Mouse (Mus musculus): ENCODE data around the gene Ctsh.
"Not testable (repeated sequence)": the region's sequence is repeated elsewhere in the genome, so short reads cannot be mapped to it uniquely, and the experiment has no call there.

Gene Ctsh

DNA sequence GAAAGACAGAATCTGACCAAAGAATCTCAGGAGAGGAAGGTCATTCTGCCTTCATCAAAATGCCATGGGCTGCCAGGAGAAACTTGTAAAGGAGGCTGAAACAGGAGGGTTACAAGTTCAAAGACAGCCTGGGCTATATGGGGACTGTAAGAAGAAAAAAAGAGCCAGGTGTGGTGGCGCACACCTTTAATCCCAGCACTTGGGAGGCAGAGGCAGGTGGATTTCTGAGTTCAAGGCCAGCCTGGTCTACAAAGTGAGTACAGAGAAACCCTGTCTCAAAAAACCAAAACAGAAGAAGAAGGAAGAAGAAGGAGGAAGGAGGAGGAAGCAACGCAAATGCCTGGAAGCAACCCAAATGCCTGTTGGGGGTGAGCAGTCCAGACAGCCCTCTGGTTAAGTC is at the start of gene Ctsh:
Gene Ctsh, plus strand, starts transcription at position 301 of the 400 bp plus-strand sequence.
- no peak for DNase-seq

GRCm38 (mm10) chr9:90006432-90006831 is 47.5 kb upstream of the Ctsh start:
- no peak for DNase-seq

- DNase-seq: no peak
These were observed 46.9 kb upstream of the Ctsh start for GRCm38 (mm10) chr9:90007094-90007493.

DNA sequence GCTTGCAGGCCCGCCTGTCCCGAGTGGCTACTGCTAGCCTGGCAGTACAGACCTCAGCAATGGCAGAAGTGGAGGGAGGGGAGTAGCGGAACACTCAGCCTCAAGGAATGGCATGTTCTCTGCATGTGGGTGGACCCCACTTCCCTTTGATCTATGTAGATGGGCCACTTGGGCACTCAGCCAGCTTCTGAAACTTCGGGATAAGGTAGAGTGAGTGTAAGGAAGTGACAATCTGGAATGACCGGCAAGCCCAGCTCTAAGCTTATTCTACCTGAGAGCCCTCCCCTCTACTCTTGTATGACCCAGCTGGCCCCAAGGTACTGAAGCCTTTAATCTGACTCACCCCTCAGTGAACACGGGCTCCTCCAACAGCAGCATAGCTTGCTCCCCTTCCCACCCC is 45.8 kb upstream of the Ctsh start:
- no peak for DNase-seq

DNA sequence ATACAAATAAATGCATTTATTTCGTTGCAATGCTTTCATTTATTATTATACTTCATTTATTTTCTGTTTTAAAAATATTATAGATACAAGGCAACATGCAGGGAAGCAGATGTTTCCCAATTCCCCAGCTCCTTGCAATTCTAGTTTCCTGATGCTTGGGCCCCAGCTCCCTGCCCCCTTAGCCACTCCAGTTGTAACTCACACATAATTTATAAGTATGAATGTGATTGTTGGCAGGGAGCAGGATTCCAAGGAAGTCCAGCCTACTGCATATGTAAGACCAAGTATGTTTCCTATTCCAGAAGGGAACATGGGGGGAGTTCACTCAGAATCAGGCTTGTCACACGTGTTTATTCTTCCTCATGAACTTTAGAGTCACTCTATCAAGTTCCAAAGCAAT is 42.1 kb upstream of the Ctsh start:
- DNase-seq: no peak

DNA sequence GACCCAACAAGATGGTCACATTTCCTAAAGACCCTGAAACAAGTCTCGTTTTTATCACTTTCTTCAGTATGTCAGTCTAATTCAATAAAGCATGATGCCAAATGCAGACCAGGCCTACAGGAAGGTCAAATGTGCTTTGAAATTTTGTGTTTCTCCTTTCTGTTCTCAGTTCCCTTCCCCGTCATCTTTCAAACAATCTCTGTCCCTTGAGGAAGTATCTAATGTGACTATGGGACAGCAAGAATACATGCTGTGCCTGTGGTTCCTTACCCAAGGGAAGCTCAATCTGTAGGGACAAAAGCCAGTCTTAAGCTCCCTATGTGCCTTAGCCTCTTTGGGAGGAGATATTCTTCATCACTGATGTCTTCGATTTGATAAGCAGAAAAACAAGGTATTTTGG is 39.3 kb upstream of the Ctsh start:
- no peak for DNase-seq

- DNase-seq: no peak
These were observed 37.7 kb upstream of the Ctsh start for GRCm38 (mm10) chr9:90016204-90016603.

- no peak for DNase-seq
These were observed 33.1 kb upstream of the Ctsh start for GRCm38 (mm10) chr9:90020866-90021265.

GRCm38 (mm10) chr9:90021442-90021841 is 32.5 kb upstream of the Ctsh start:
- DNase-seq: no peak

DNA sequence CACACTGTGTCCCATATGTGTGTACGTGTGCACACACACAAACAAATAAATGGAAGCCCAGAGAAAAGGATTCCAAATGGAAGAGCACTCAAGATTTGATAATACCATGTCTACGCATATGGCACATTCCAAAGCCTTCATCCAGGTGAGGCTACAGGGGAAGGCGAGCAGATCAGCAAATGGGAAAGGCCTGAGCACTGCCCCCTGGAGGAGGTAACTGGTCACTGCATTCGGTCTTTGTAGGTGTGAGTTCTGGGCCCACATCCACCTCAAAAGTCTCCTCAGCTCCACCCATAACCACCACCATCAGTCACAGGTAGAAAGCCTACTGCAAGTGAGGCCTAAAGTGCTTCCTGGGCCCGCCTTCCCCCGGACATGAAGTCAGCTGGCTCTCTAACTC is 26.2 kb upstream of the Ctsh start:
- no peak for DNase-seq

- no peak for DNase-seq
These were observed 20.0 kb upstream of the Ctsh start for GRCm38 (mm10) chr9:90033922-90034321.

- no peak for DNase-seq
These were observed 18.8 kb upstream of the Ctsh start for GRCm38 (mm10) chr9:90035168-90035567.

DNA sequence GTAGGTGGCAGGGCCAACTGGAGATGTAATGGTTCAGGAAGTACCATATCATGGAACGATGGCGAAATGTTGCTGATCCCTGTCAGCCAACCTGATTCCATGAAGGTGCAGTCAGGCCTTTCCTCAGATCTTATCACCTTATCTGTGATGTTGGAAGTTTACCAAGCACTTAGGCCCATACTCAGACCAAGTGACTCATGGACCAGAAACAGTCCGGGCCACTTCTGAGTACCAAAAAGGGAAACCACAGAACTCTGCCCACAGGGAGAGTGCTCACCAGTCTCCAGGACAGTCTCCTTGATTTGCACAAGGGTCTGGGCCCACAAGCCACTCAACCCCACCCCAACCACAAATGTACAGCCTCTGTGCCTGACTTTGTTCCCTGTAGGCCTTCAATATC is 18.2 kb upstream of the Ctsh start:
- no peak for DNase-seq

DNA sequence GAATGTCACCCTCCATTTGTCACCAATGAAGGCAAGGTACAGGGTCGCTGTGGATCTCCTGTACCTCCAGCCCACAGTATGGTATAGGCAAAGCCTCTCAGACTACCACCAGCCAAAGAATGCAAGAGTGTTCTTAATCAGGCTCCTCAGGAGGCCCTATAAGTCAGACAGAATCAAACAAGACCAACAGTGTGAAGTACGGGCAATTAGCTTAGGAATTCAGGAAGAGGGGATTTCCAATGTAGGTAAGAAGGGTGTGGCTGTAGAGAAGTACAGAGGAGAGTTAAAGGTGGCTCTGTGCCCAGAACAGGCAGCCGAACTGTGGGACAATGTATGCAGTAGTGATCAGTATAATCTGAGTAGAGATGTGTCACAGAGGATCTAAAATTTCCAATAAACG is 17.6 kb upstream of the Ctsh start:
- DNase-seq: no peak

DNA sequence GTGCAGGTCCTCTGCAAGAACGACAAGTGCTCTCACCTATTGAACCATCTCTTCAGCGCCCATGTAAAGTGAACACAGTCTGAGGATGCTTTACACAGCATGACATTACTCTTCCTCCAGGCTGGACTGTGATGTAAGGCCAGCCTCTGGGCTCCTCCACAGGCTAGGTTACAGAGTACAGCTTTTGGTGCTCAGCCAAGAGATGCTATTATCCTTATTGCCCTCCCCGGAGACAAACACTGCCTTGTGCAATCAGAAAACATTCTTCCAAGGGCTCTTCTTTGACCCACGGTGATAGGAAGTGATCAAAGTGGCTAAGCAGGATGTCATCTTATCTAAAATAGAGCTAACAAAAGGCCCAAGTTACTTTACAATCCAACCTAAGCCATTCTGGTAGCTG is 15.4 kb upstream of the Ctsh start:
- no peak for DNase-seq

GRCm38 (mm10) chr9:90040916-90041315 is 13.0 kb upstream of the Ctsh start:
- no peak for DNase-seq

- DNase-seq: no peak
These were observed 12.4 kb upstream of the Ctsh start for GRCm38 (mm10) chr9:90041556-90041955.

DNA sequence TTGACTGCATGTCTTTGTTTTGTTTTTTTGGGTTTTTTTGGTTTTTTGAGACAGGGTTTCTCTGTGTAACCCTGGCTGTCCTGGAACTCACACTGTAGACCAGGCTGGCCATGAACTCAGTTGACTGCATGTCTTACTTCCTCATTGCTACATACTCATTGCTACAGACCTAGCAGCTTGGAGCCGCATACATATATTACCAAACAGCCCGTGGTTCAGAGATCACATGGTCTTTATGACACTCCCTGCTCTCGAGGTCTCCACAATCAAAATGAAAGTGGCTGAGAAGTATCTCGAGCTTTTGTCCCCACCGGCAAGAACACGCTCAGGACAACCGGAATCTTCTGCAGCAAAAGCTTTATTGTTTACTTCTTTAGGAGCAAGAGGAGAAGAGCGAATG is 11.0 kb upstream of the Ctsh start:
- DNase-seq: not testable (repeated sequence)

- DNase-seq: no peak
These were observed 8.8 kb upstream of the Ctsh start for GRCm38 (mm10) chr9:90045191-90045590.

DNA sequence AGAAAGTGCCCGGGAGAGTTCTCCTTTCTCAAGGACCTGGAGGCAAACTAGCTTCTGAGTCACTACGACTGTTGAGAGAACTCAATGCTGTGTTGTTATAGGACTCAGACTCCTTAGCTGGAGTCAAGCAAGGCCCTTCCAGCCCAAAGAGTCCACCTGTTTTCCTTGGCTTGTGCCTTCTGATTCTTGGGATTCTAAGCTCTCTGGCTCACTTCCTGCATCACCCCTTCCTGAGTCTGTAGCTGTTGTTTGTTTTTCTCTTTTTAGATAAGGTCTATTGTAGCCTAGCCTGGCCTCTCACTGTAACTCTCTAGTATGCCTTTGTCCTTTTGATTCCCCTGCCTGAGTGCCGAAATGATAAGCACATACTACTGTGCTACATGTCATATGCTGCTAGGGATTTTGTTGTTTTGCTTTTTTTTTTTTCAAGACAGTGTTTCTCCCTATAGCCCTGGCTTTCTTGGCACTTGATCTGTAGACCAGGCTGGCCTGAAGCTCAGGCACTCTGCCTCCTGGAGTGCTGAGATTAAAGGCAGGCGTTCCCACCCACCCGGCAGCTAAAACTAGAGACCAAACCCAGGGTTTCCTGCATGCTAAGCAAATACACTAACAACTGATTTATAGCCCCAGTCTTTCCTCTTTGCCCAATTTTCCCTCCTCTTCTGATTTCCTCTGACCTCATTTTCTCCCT is 5.9 kb upstream of the Ctsh start:
- no peak for DNase-seq

DNA sequence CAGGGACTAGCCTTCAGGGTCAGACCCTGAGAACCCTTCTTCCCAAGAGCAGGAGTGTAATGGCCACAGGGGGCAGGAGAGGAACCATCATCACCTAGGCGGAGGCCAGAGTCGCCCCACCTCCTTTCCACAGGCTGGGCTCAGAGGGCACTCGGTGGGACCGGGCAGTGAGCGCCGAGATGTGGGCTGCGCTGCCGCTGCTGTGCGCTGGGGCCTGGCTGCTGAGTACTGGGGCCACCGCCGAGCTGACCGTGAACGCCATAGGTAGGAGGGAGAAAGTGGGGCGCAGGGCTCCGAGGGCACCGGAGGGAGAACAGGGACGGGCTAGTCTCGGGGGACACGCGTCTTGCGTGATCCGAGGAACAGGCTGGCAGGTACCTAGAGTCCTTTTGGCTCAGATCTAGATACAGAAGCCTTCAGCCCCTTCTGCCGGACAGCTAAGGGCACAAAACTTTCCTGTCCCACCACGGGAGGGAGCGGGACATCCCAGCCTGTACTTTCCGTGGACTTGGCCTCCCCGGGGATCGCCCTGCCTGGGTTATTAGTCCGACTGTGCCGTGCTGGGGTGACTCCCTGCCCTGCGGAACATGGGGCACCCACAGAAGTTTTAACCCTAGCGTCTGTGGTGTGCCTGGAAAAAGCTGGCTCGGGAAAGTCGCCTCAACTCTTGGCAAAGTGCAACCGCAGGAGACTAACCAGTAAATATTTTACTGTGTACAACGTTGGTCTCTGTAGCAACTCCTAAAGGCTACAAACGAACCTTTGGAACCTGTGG is 606 bp downstream of the Ctsh start:
- DNase-seq: no peak

DNA sequence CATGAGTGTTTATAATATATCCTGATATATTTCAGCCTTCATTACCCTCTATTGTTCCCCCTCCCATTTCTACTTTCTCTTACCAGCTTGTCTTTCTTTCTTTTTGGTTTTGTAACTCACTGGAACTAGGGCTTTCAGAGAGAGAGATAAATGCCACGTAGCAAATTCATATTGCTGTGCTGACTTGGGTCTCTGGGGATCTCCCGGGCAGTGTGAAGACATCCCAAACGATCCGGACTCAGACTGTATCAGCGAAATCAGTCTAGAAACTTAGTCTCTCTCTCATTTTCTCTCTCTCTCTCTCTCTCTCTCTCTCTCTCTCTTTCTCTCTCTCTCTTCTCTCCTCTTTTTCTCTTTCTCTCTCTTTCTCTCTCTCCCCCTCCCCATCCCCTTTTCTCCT is 1.5 kb downstream of the Ctsh start:
- no peak for DNase-seq

- DNase-seq: no peak
These were observed 2.0 kb downstream of the Ctsh start for GRCm38 (mm10) chr9:90055911-90056310.

DNA sequence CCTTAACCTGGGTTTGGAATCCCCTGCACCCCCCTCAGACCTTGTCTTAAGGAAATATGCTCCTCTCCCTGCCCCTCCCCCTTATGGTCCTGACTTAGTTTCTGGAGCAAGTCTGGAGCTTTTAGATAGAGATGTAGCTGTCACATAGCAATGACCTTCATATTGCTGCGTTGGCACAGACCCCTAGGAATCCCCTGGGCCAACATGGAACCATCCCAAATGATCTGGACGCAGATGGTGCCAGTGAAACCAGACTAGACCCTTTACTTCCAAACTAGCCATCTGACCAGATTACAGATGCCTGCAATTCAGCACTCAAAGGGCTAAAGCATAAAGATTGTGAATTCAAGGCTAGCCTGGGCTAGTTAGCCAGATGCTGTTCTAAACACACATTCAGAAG is 2.8 kb downstream of the Ctsh start:
- no peak for DNase-seq
